ENCODE assay signal across 14 mouse cellular contexts in genomic region chr2:18445809-18446208, GRCm38 (mm10).
"Had no signal": no experiment of that assay in that cellular context is flagged by ENCODE, and none has a peak within 500 bp of the region (broad histone marks: within the 10 kb centered on the region; RNA-seq: fewer than 3 reads in every experiment).

No protein-coding gene starts in this region.

- H3K9ac ChIP-seq: limb, embryonic 15.5 days; liver, embryonic 12.5 days; lung, embryonic 14.5 days; midbrain, embryonic 12.5 days had no signal

- H3K4me3 ChIP-seq: limb, embryonic 15.5 days; liver, embryonic 12.5 days; midbrain, embryonic 12.5 days had no signal

- H3K27me3 ChIP-seq: limb, embryonic 15.5 days; liver, embryonic 12.5 days; midbrain, embryonic 12.5 days had no signal

- H3K4me2 ChIP-seq: limb, embryonic 15.5 days; liver, embryonic 12.5 days; lung, embryonic 14.5 days; midbrain, embryonic 12.5 days had no signal

- ATAC-seq: liver, embryonic 12.5 days had no signal

- DNase-seq: kidney, adult 8-10 months; kidney, postnatal 36 days; layer of hippocampus, adult 9-11 months; layer of hippocampus, postnatal 36 days; lung, embryonic 14.5 days; lung, postnatal 10 days; lung, postnatal 4 days; right cerebral cortex, adult 18-20 months; right cerebral cortex, postnatal 25 days; thymus, postnatal 4 days had no signal

- H3K27ac ChIP-seq: kidney, postnatal 0 days; limb, embryonic 15.5 days; liver, embryonic 12.5 days; midbrain, embryonic 12.5 days had no signal

- H3K4me1 ChIP-seq: limb, embryonic 15.5 days; liver, embryonic 12.5 days; midbrain, embryonic 12.5 days had no signal

- H3K36me3 ChIP-seq: limb, embryonic 15.5 days; liver, embryonic 12.5 days; midbrain, embryonic 12.5 days had no signal

- H3K9me3 ChIP-seq: limb, embryonic 15.5 days; liver, embryonic 12.5 days; midbrain, embryonic 12.5 days had no signal
